Mouse (Mus musculus) layer of hippocampus, postnatal 25 days (tissue): ENCODE measurements around the gene Fdx1. TPM values are rescaled to one million over a fixed set of nuclear protein-coding genes. Genes with fewer than 3 reads are reported as not detected.
A peak's percentile ranks its signal among the peaks of the same experiment; 100 is the strongest.

Experiments
- DNase-seq, 2 experiments: peaks; one replicate each; pipeline ENCODE4 v3.0.0; 2022; ENCODE audit warnings: mixed read lengths in 2 of 2, low spot score in 1 of 2; ENCODE audit errors: extremely low spot score in 1 of 2
- total RNA-seq, 2 experiments: library from RNA; stranded (reverse); gene quantifications; 2 replicates each; pipeline ENCODE4 v1.2.3; 2021

Fdx1 gene
- total RNA-seq: 10 to 100 TPM; 15.8 to 22.7 TPM

DNA sequence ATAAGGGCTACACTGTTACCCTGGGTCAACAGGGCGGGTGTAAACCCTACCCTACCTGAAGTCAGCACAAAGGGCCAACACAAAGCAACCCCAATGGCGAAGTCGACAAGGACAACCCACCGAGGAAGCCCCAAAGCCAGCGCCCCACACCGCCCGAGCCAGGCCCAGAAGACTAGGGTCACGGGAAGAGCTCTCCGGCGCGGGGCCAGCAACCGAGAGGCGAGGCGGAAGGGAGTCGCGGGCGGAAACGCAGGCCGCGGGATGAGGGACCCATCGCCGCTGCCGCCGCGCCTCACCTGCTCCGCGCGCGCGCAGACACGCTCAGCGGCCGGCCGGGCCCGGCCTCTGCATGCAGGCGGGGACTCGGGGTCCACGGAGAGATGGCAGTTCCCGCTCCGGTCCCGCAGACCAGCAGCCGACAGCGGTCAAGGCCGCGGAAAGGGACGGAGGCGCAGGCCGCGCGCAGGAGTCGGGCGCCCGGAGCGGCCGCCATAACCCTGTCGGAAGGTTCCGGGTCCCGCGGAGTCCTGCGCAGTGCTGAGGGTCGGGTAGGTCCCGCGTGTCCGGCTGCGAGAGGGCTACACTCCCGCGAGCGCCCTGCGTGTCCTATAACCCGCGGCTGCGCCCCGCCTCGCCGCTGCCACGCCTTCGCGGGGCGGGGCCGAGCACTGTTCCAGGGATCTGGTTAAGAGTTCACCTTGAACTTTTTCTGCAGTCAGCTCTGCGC lies at the start of gene Fdx1:
Gene Fdx1, minus strand, starts transcription at position 582 of the 727 bp plus-strand sequence.
- peak; percentile 41 to 64 for DNase-seq

DNA sequence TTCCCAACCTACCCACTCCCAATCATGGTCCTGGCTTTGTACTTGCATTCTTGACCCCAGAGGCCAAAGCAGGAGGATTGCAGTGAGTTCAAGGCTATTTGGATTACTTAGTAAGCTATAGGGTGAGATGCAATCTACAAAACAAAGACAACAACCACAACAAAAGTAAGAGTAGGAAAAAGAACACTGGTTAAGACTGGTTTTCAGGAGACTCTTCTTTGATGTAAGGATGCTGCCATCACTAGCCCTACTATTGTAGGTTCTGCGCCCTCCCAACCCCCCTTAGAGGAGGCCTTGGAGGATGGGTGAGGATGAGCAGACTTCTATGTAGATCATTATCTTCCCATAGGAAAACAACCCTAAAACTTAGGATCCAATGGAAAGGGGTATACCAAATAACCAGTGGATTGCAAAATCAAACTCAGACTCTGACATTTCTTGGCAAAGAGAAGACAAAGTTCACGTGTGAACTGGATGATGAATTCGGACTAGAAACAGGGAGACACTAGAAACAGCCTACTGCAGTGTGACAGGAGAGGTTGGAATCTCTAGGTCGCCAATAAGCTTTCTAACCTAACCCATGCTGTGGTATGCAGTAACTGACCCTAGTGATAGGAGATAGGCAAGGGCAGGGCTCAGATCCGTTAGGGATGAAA lies 49.6 kb upstream of the Fdx1 start:
- DNase-seq: no peak

DNA sequence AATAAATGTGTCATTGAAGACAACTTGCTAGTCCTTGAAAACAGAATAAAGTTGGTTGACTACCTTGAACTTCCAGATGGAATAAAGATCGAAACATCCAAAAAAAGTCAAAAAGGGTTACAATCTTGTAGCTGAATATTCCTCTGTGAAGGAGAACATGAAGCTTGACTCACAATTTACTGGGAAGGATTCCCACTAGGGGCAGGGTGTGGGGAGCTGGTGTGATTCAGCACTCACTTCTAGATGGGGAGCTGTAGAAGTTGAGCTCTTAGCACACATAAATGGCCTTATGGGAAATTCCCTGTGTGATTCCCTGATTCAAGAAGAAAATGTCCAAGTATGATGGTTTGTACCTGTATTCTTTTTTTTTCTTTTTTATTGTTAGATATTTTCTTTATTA lies 49.0 kb upstream of the Fdx1 start:
- no peak for DNase-seq

DNA sequence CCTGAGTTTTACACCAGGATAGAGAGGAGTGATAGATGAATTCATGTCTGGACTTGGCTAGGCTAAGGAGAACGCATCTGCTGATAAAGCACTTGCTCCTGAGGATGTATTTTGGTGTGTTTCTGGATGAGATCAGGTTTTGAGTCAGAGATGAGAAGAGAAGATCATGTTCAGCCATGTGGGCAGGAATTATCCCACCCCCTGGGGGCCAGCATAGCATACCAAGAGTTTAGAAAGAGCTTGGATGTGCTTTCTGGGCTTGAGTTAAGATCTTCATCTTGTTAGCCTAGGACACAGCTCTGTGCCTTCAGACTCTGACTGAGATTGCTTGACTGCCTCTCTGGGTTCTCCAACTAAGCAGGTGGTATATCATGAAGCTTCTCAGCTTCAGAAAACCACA lies 45.2 kb upstream of the Fdx1 start:
- no peak for DNase-seq

DNA sequence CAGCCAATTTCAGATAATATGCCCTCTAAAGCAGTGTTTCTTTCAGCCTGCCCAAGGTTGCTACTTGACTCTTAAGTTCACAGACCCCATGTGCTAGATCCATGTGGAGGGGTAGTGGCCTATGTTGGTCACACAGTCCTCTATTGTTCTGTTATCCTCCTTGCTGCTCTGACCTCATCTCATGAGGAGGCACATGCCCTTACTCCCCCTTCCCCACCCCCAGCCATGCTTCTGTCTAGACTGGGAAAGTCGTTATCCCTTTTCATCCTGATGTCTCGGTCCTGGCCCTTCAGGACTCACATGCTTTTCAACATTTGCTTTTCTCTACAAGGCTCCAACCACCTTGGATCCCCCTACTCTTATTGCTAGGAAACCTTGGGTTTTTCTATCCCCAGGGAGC lies 44.0 kb upstream of the Fdx1 start:
- no peak for DNase-seq

DNA sequence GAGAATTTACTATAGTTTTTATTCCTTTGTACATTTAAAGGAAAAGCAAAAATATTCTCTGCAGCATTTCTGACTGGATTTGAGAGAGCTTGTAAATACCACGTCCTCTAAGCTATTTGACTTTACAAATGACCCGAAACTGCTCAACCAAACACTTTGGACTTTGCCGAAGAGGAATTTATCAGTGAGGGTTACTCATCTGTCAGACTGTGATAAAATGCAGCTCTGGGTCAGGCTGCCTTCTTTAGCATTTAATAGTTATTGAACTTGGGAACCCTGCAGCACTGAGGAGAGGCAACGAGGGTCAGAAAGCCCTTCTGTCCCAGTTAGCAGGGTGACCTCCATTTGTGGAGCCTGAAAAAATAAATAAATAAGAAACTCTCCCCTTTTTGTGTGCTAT lies 40.1 kb upstream of the Fdx1 start:
- no peak for DNase-seq

DNA sequence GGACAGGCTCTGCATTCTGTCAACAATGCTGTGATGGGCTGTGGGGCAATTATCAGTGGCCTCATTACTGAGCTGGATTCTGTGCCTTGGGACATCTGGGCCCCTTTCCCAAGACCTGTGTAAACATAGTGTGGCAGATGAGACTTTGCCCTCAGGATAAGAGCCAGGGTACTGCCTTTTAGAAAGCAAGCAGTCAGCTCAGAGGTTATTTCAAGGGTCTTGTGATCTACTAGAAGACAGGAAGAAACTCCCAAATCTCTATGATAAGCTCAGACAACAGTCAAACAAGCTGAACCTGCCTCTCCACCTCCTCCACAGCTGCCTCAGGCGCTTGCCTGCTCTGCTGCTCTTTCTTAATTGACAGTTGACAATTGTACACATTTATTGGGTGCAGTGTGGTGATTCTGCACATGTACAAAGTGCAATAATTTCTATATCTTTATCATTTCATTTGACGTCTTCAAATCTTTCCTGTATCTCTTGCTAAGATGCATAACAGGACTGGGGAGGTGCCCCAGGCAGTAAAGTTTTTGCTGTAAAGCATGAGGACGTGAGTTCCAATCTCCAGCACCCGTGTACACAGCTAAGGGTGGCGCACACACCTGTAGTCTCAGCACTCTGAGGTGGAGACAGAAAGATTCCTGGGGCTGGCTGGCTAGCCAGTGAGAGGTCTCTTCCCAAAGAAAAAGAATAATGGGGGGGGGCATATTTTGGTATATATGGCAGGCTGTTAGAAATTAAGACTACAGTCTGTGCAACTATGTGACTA lies 32.2 kb upstream of the Fdx1 start:
- no peak for DNase-seq

DNA sequence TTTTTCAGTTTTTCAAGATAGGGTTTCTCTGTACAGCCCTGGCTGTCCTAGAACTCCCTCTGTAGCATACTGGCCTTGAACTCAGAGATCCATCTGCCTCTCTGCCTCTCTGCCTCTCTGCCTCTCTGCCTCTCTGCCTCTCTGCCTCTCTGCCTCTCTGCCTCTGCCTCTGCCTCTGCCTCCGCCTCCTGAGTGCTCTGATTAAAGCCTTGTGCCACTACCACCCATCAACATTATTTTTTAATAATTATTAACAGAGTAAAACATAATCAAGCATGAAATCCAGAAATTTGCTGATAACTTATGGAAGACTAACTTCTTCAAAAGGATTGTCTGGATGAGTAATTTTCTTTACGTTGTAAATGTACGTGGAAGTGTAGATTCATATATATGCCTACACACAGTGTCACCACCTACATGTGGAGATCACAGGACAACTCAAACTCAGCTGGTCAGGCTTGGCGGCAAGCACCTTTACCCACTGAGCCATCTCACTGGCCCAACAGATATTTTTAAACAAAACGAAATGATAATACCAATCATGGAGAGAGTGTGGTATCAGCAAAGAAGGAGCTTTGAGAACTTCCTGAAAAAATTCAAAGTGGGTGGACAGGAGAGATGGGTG lies 31.4 kb upstream of the Fdx1 start:
- no peak for DNase-seq

DNA sequence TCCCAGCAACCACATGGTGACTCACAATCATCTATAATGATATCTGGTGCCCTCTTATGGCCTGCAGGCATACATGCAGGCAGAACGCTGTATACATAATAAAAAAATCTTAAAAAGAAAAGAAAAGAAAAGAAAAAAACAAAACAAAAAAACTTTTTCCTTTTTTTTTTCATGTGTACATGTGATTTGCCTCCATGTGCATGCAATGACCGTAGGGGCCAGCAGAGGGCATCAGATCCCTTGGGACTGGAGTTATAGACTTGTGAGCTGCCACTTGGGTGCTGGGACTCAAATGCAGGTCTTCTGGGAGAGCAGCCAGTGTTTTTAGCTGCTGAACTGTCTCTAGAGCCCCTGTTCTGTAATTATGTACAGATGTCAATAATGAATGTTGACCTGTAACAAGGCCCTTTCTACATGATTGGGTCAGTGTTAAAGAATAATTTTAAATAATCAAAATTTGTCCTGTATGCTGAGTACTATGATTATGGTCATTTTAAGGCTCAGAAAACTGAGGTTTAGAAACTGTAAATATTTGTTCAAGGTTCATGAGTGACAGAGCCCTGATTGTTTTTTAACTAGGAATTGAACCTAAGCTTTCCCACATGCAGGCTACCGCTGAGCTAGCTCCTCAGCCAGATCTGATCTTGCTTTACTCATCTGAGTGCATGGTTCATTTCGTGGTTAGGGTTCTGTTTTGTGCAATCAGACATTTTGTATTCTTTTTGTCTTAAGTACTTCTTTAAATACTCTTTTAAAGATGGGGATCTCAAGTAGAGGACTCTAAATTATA lies 30.3 kb upstream of the Fdx1 start:
- peak in 1 of 2 experiments; percentile 7 for DNase-seq

DNA sequence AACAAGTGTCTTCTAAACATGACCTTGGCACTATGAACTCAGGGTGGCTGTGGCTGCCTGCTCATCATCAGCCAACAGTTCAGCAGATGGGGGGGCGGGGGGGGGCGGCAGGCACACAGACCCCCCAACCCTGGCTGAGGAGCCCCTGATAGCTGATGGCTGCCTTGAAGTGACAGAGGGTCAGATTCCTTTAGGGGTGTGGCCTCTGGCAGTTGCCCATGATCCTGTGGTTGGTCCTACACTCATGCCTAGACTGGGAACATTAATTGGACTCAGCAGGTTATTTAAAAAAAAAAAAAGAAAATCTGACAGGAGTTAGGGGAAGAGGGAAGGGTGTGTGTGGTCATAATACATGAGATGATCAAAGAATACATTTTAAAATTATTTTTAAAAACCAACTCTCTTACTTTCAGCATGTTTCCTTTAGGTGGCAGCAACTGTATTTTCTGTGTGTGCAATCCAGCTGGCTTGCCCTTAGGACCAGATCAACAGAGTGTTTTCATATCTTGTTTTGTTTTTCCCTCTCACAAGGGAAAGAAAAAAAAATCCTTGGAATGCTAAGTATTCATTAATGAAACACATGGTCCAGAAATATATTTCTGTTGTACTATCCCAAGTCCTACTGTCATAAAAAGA lies 28.0 kb upstream of the Fdx1 start:
- DNase-seq: no peak

DNA sequence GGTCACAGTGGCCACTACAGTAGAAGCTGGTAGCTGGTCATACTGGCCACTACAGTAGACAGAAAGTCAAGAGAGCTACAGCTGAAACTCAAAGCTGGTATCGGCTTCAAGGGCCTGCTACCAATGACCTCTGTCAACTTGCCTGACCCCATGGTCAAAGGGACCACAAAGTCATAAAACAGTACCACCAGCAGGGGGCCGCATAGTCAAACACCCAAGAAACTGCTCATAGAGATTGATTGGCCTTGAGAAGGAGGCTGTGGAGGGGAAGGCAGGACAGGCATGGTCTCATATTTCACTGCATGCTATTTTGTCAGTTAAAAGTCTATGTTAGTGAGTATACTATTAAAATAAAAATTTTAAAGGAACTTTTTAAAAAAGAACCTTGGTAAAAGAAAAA lies 27.5 kb upstream of the Fdx1 start:
- peak in 1 of 2 experiments; percentile 27 for DNase-seq

DNA sequence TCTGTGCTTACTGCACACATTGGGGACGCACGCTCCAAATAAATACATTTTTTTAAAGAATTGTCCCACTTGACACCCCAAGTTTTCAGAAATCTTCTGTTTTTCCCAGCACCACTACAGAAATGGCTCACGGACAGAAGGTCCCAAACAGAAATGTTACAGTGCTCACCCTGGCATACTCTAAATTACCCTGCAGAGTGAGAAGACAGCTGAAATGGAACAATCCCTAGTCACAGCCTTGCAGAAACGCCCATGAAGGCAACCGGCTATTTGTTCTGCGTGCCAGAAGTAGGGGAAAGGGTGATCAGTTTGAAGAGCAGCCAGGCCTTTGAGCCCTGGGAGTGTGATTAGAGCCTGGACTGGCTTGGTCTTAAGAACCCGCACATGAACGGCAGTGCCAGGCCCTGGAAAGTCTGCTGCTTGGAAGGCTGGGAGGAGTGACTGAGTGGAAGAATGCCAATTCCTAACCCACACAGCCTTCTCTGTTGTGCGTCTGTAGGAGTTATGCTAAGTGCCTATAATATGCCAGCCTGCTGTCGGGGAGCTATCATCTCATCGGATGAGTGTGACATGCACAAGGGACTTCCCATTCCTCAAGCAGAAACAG lies 22.2 kb upstream of the Fdx1 start:
- peak; percentile 20 to 31 for DNase-seq

DNA sequence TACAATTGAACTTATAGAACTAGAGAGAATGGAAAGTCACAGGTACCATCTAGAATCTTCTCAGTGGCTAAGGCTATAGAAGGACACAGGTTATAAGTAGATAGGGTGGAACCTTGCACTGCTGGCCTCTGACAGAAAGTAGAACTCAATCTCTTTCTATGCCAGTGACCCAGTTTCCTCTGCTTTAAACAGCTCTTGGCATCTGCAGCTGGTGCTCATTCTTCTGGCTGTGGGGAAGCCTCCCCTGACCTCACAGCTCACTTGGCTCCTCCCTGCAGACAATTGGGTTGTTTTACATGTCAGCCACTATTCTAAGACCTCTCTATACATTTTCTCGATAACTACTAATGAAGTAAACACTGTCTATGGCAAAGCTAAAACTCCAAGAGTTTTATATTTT lies 17.8 kb upstream of the Fdx1 start:
- DNase-seq: no peak

DNA sequence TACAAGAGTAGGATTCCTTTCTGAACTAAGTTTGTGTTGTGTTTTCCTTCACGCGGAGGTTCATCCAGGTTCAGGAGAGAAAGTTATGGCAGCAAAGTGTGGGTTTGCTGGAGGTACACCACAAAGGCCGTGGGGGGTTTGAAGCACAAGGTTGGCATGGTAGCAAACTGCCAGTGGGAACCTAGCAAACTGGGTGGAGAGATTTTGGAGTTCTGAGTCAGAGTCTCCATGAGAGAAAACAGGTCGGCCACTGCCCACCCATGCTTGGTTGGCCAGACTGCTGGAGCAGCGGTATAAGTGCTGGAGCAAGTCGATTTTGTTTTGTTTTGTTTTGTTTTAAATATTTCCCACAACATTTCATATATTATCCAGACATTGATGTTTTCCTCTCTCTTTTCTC lies 15.9 kb upstream of the Fdx1 start:
- DNase-seq: no peak

DNA sequence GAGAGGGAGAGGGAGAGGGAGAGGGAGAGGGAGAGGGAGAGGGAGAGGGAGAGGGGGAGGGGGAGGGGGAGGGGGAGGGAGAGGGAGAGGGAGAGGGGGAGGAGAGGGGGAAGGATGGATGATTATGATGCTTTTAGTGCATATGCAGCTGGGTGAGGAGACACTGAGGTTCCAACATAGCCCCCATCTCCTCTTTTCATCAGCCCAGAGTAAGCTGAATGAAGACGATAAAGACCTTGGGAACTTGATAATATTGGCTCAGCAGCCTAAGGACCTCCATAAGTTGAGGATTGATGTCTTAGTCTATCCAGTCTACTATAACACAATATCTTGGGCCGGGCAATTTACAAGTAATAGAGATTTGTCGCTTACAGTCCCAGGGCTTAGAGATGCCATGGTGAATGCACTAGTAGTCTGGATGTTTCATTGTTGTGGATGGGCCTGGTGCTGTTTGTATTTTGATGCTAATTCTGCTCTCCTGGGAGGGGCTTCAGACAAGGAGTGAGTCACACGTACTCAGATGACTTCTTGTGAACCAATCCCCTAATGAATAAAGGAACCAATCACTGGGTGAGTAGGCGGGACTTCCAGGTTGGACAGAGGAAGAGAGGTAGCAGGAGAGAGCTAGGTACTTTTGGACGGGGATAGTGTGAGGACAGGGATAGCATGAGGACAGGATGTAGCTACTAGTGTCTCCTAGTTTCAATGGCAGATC lies 15.3 kb upstream of the Fdx1 start:
- no peak for DNase-seq

DNA sequence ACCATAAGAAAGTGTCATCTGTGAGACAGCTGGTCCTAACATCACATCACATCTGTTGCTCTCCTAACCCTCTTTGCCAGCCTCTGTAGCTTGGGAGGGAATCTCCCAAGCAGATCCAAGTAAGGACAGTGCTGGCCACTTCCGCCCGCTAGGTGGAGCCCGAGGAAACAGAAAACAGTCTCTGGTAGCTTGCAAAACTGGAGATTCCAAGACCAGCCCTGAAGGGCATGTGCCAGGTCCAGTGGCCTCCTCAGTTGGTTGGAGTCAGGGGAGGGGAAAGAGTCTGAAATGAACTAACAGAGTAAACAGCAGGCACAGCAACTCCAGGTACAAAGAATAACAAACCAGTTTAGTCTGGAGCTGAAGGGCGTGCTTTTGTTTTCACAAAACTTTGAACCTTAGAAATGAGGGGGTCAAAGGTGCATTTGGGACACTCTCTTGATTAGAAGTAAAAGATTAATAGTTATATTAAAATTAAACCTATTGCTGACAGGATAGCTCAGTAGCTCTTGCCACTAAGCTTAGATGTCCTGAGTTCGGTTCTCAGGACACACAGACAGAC lies 14.2 kb upstream of the Fdx1 start:
- peak; percentile 69 to 88 for DNase-seq

DNA sequence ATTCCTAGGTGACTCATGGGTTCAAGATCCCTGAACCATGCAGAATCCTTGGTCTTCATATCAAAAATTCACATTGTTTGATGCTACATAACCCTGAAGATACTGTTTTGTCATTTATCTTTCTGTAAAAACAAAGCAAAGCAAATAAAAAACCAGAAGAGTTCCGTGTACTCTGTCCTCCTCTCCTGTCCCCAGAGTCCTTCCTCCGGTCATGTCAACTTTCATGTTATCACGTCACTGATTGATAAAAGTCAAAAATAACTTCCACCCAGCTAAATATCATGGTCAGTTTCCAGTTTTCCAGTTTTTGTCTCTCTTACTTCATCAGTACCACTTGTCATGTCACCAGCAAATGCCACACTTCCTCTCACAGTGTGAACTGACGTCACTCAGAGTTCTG lies 11.5 kb upstream of the Fdx1 start:
- DNase-seq: no peak

DNA sequence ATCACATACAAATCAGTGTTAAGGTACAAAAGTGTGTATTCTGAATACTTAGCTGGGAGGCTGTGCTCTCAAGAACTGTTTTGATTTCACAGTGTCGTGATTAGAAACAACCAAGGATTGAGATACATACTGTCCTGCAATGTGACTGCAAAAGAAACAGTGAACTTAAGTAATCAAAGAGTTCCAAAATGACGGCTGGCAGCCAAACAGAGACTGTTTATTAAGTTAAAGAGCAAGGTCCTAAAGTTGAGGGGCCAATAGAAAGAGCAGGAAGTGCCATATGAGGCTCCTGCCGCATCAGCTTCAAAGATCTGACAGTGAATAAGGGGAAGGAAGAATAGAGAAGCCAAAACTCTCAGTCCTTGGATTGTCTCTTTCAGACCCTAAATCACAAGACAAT lies 10.5 kb upstream of the Fdx1 start:
- DNase-seq: no peak
